In the genomic region with DNA sequence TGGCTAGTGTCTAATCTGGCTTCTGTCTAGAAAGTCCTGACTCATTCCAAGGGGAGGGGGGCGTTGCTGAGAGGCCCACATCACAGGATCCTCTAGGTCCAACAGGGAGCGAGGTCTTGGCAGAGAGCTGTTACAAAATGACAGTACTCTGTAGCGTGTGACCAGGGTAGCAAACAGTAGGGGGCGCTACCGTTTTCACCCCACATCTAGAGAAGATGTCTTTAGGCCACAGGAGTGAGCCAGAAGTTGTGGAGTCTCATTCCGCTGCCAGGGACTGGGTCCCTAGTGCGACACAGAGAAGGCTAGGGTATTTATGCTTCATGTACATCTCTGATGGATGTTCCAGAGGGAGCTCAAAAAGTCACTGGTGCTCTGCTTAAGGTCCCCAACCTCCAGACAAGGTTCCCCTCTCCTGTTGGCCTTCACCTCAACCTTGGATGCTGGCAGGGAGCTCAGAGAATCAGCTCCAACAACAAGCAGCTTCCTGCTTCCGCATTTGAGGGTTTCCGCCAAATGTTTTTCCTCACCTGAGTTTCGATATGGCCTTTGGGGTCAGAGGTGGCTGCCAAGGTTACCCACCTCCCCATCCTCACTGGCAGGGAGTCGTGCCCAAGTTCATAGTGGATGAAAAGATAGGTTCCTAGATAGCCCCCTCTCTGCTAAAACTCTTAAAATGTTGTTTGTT, we compare ENCODE assay signal across 8 mouse cellular contexts. TPM values are rescaled to one million over a fixed set of nuclear protein-coding genes. Genes with fewer than 3 reads are reported as not detected.
A peak's percentile ranks its signal among the peaks of the same experiment; 100 is the strongest.
DNase-seq lines count a peak whose midpoint lies in the region; ATAC-seq lines count a peak whose summit lies in the region.

No protein-coding gene starts in this region.

- intact Hi-C loops in heart, postnatal 14 days (cut with DNase I) = loop anchor here (1.0 to 10.0 kb wide), 3 partner anchors 70 to 1088 kb away; no protein-coding TSS in a partner anchor

- peak; percentile 65 for DNase-seq in CD4-positive, CD25-positive, alpha-beta regulatory T cell, adult 2 months (ENCODE audit: low read depth, low spot score)
- DNase-seq in ZHBTc4 (ENCODE audit: low read depth, low spot score) = peak; percentile 48
- DNase-seq in heart, postnatal 14 days = peak; percentile 9 to 33
- DNase-seq in kidney, postnatal 36 days = peak; percentile 13 to 49
- DNase-seq in spleen, postnatal 10 days (ENCODE audit: low spot score in 2 of 2) = peak; percentile 39 to 72
- no peak for DNase-seq in frontal cortex, postnatal 10 days (ENCODE audit: low spot score in 2 of 2)

- H3K4me3 ChIP-seq in megakaryocyte, embryonic 14.5 days (replicated peaks) = peak overlapping the region; percentile 93

- no peaks in the 10 kb centered on the region for H3K36me3 ChIP-seq in megakaryocyte, embryonic 14.5 days (replicated peaks; ENCODE audit: low read length)

- peak; percentile 65 for ATAC-seq in erythroblast, adult 5-6 weeks (replicated peaks; ENCODE audit: low FRiP score, poor library complexity, severe bottlenecking)

- H3K27me3 ChIP-seq in megakaryocyte, embryonic 14.5 days (replicated peaks) = peaks cover 17% of the 10 kb centered on the region

- no peaks in the 10 kb centered on the region for H3K9me3 ChIP-seq in megakaryocyte, embryonic 14.5 days

- peaks cover 34% of the 10 kb centered on the region for H3K4me1 ChIP-seq in megakaryocyte, embryonic 14.5 days

RNA-seq across cellular contexts. Expression of a gene that starts 29.3 kb away (rescaled TPM):
- total RNA-seq in erythroblast, adult 5-6 weeks (2015; ENCODE audit: low replicate concordance) = 0.58 and 1.7 TPM in 2 replicates
- 0.42 and 1.1 TPM in 2 replicates for total RNA-seq in erythroblast, adult 5-6 weeks (2017; ENCODE audit: low replicate concordance)
- total RNA-seq in heart, postnatal 14 days (2021) = under 1 TPM; 0.07 to 0.12 TPM
- 0.08 TPM in 1 of 2 replicates, not detected in the other for polyA plus RNA-seq in megakaryocyte, embryonic 14.5 days (2012; ENCODE audit: insufficient read depth, low replicate concordance)

Comparison
In these comparisons a context has a peak if more than half of its experiments do, and no peak if none do; other contexts are left out.
1. DNase-seq: peak in CD4-positive, CD25-positive, alpha-beta regulatory T cell, adult 2 months (single experiment), ZHBTc4 (single experiment), heart, postnatal 14 days (2 of 2), kidney, postnatal 36 days (2 of 2) and spleen, postnatal 10 days (2 of 2); none in frontal cortex, postnatal 10 days (0 of 2).